Mouse (Mus musculus) liver, adult 2 months (tissue): ENCODE measurements around the gene Srsf4. TPM values are rescaled to one million over a fixed set of nuclear protein-coding genes. Genes with fewer than 3 reads are reported as not detected.
A peak's percentile ranks its signal among the peaks of the same experiment; 100 is the strongest.

Source experiments
- DNase-seq: peaks from one replicate; pipeline ENCODE4 v3.0.0-alpha.2; 2011; ENCODE audit warnings: low read depth, low spot score; ENCODE audit errors: extremely low read depth
- H3K27ac ChIP-seq: fragments of 200-500 bp; replicated peaks from 2 replicates; pipeline ENCODE4 v1.5.1; 2012; ENCODE audit warnings: low read depth, mild to moderate bottlenecking, control low read depth, inconsistent platforms, low read length; ENCODE audit not compliant: insufficient read depth
- H3K27me3 ChIP-seq: fragments of 200-500 bp; 2 replicates; pipeline ENCODE4 v1.6.1; 2012; ENCODE audit warnings: mild to moderate bottlenecking, moderate library complexity, low read length, inconsistent platforms; ENCODE audit not compliant: control insufficient read depth, insufficient read depth
- H3K36me3 ChIP-seq: fragments of 200-500 bp; 2 replicates; pipeline ENCODE4 v1.6.1; 2012; ENCODE audit warnings: low read length, inconsistent platforms; ENCODE audit not compliant: control insufficient read depth, insufficient read depth
- H3K4me1 ChIP-seq: fragments of 200-500 bp; 2 replicates; pipeline ENCODE4 v1.6.1; 2011; ENCODE audit warnings: low read length; ENCODE audit not compliant: control insufficient read depth, insufficient read depth
- H3K4me3 ChIP-seq: fragments of 200-500 bp; 2 replicates; pipeline ENCODE4 v1.5.1; 2011; ENCODE audit warnings: low read depth, mild to moderate bottlenecking, control low read depth, low read length, moderate library complexity; ENCODE audit not compliant: insufficient read depth
- H3K79me2 ChIP-seq: fragments of 200-500 bp; 2 replicates; pipeline ENCODE4 v1.6.1; 2012; ENCODE audit warnings: inconsistent platforms, mild to moderate bottlenecking, low read length, moderate library complexity; ENCODE audit not compliant: control insufficient read depth, insufficient read depth
- H3K9ac ChIP-seq: fragments of 200-500 bp; 2 replicates; pipeline ENCODE4 v1.6.1; 2012; ENCODE audit warnings: low read depth, mild to moderate bottlenecking, control low read depth, inconsistent platforms, low read length
- CTCF ChIP-seq: fragments of 200-500 bp; IDR thresholded peaks from 2 replicates; pipeline ENCODE4 v1.5.1; 2011; ENCODE audit warnings: low read depth, low read length, control low read depth
- POLR2A ChIP-seq: fragments of 200-500 bp; IDR thresholded peaks from 2 replicates; pipeline ENCODE4 v1.6.1; 2011; ENCODE audit warnings: low read length, control low read depth; ENCODE audit not compliant: insufficient read depth; ENCODE audit errors: extremely low read depth
- WGBS: fragments of 180-500 bp; shearing (Covaris S2); methylation state at CpG from one replicate; pipeline ENCODE4 v1.1.7; 2018; 5-methylcytosine and 5-hydroxymethylcytosine counted together
- polyA plus RNA-seq: library from polyadenylated mRNA; depleted of rRNA; stranded (reverse); fragments of >200 nt; gene quantifications from 2 replicates; pipeline ENCODE4 v1.2.3, GENCODE M21; 2012
- total RNA-seq: library from RNA; depleted of rRNA; stranded (reverse); fragments of >200 nt; gene quantifications from 2 replicates; pipeline ENCODE4 v1.2.3, GENCODE M21; 2014

Gene Srsf4
- total and polyA plus RNA-seq, 2 experiments, result 15.9 to 19.0 TPM

GRCm38 (mm10) chr4:131890692-131891091, 17.3 kb downstream of the Srsf4 start:
- no peak for TF ChIP-seq CTCF
- no peak for TF ChIP-seq POLR2A
- peak overlapping the region; percentile 63 for H3K27ac ChIP-seq
- H3K36me3 ChIP-seq, result peaks cover 42% of the 10 kb centered on the region
- H3K4me3 ChIP-seq, result no peak overlapping the region
- peaks cover 36% of the 10 kb centered on the region for H3K4me1 ChIP-seq
- H3K79me2 ChIP-seq, result peaks cover 19% of the 10 kb centered on the region; the same call in 1 of the 2 replicates
- no peaks in the 10 kb centered on the region for H3K27me3 ChIP-seq
- DNase-seq, result peak; percentile 57
- peak overlapping the region; percentile 21; the same call in 1 of the 2 replicates for H3K9ac ChIP-seq
- WGBS, result 55% methylated on average over 3 of the region's 3 CpGs

- Histone ChIP-seq H3K27ac (peak overlapping the region; percentile 77), H3K27me3 (no peaks in the 10 kb centered on the region), H3K9ac (peak overlapping the region; percentile 18), H3K4me3 (no peak overlapping the region), H3K79me2 (peaks cover 3% of the 10 kb centered on the region; the same call in 1 of the 2 replicates), H3K4me1 (peaks cover 14% of the 10 kb centered on the region), H3K36me3 (peaks cover 69% of the 10 kb centered on the region)
- 53% methylated on average over 5 of the region's 5 CpGs for WGBS
- TF ChIP-seq CTCF (no peak), POLR2A (no peak)
- DNase-seq, result peak; percentile 55
Observed at GRCm38 (mm10) chr4:131897109-131897508, 23.7 kb downstream of the Srsf4 start.

GRCm38 (mm10) chr4:131897787-131898186, 24.4 kb downstream of the Srsf4 start:
- peaks cover 14% of the 10 kb centered on the region for H3K4me1 ChIP-seq
- DNase-seq, result peak; percentile 100

GRCm38 (mm10) chr4:131898503-131899179, 25.2 kb downstream of the Srsf4 start:
- no peaks in the 10 kb centered on the region for H3K27me3 ChIP-seq
- 43% methylated on average over 12 of the region's 12 CpGs for WGBS
- H3K79me2 ChIP-seq, result peaks cover 3% of the 10 kb centered on the region; the same call in 1 of the 2 replicates
- H3K4me1 ChIP-seq, result peaks cover 14% of the 10 kb centered on the region
- H3K27ac ChIP-seq, result peak overlapping the region; percentile 88
- H3K9ac ChIP-seq, result peak overlapping the region; percentile 66
- H3K36me3 ChIP-seq, result peaks cover 54% of the 10 kb centered on the region
- no peak for TF ChIP-seq CTCF
- TF ChIP-seq POLR2A, result no peak
- no peak overlapping the region for H3K4me3 ChIP-seq
- no peak for DNase-seq

More at GRCm38 (mm10) chr4:131897787-131898186, 24.4 kb downstream of the Srsf4 start:
- Histone ChIP-seq H3K27ac (peak overlapping the region; percentile 77), H3K4me3 (no peak overlapping the region), H3K36me3 (peaks cover 62% of the 10 kb centered on the region), H3K79me2 (peaks cover 3% of the 10 kb centered on the region; the same call in 1 of the 2 replicates), H3K9ac (no peak overlapping the region), H3K27me3 (no peaks in the 10 kb centered on the region)
- TF ChIP-seq POLR2A (no peak), CTCF (no peak)
- 32% methylated on average over 8 of the region's 8 CpGs for WGBS

- TF ChIP-seq CTCF (no peak), POLR2A (no peak)
- Histone ChIP-seq H3K27me3 (no peaks in the 10 kb centered on the region), H3K4me1 (peaks cover 14% of the 10 kb centered on the region), H3K9ac (no peak overlapping the region), H3K27ac (peak overlapping the region; percentile 88), H3K4me3 (no peak overlapping the region), H3K36me3 (peaks cover 48% of the 10 kb centered on the region), H3K79me2 (peaks cover 3% of the 10 kb centered on the region; the same call in 1 of the 2 replicates)
- WGBS, result 29% methylated on average over 6 of the region's 6 CpGs
- no peak for DNase-seq
Observed at GRCm38 (mm10) chr4:131899180-131899554, 25.8 kb downstream of the Srsf4 start.

GRCm38 (mm10) chr4:131901090-131901489, 27.7 kb downstream of the Srsf4 start:
- no peak for TF ChIP-seq CTCF
- no peak for TF ChIP-seq POLR2A
- H3K4me3 ChIP-seq, result no peak overlapping the region
- no peaks in the 10 kb centered on the region for H3K27me3 ChIP-seq
- peaks cover 39% of the 10 kb centered on the region for H3K36me3 ChIP-seq
- WGBS, result 95% methylated on average over 15 of the region's 15 CpGs
- no peak overlapping the region for H3K27ac ChIP-seq
- peaks cover 3% of the 10 kb centered on the region; the same call in 1 of the 2 replicates for H3K79me2 ChIP-seq
- no peak overlapping the region for H3K9ac ChIP-seq
- DNase-seq, result no peak
- peaks cover 15% of the 10 kb centered on the region for H3K4me1 ChIP-seq
